Mouse (Mus musculus): ENCODE data around the gene A930018P22Rik.

A930018P22Rik gene

GRCm38 (mm10) chr2:104157831-104158230 is 35.3 kb downstream of the A930018P22Rik start:
- no peak for DNase-seq (ENCODE audit: low spot score in 2 of 2)

GRCm38 (mm10) chr2:104163418-104163817 is 40.8 kb downstream of the A930018P22Rik start:
- no peak for DNase-seq (ENCODE audit: low spot score in 2 of 2)

- no peak for DNase-seq (ENCODE audit: low spot score in 2 of 2)
Observed at GRCm38 (mm10) chr2:104163978-104164487, 41.5 kb downstream of the A930018P22Rik start.

- no peak for DNase-seq (ENCODE audit: low spot score in 2 of 2)
Observed at GRCm38 (mm10) chr2:104165631-104166030, 43.1 kb downstream of the A930018P22Rik start.

GRCm38 (mm10) chr2:104167765-104168164 is 45.2 kb downstream of the A930018P22Rik start:
- DNase-seq (ENCODE audit: low spot score in 2 of 2) = no peak

GRCm38 (mm10) chr2:104168186-104168896 is 45.8 kb downstream of the A930018P22Rik start:
- no peak for DNase-seq (ENCODE audit: low spot score in 2 of 2)

- DNase-seq (ENCODE audit: low spot score in 2 of 2) = peak in 1 of 2 experiments; percentile 46
Observed at GRCm38 (mm10) chr2:104172695-104173348, 50.3 kb downstream of the A930018P22Rik start.

GRCm38 (mm10) chr2:104173431-104173830 is 50.9 kb downstream of the A930018P22Rik start:
- DNase-seq (ENCODE audit: low spot score in 2 of 2) = no peak

Data from right cerebral cortex, adult 2 months (tissue).